Mouse (Mus musculus) liver, adult 2 months (tissue): ENCODE data around the gene Zscan20. TPM values are rescaled to one million over a fixed set of nuclear protein-coding genes. Genes with fewer than 3 reads are reported as not detected.

Experiments
- DNase-seq: peaks from one replicate; pipeline ENCODE4 v3.0.0-alpha.2; 2011; ENCODE audit warnings: low read depth, low spot score; ENCODE audit errors: extremely low read depth
- H3K27ac ChIP-seq: fragments of 200-500 bp; replicated peaks from 2 replicates; pipeline ENCODE4 v1.5.1; 2012; ENCODE audit warnings: low read depth, mild to moderate bottlenecking, control low read depth, inconsistent platforms, low read length; ENCODE audit not compliant: insufficient read depth
- H3K27me3 ChIP-seq: fragments of 200-500 bp; 2 replicates; pipeline ENCODE4 v1.6.1; 2012; ENCODE audit warnings: mild to moderate bottlenecking, moderate library complexity, low read length, inconsistent platforms; ENCODE audit not compliant: control insufficient read depth, insufficient read depth
- H3K36me3 ChIP-seq: fragments of 200-500 bp; 2 replicates; pipeline ENCODE4 v1.6.1; 2012; ENCODE audit warnings: low read length, inconsistent platforms; ENCODE audit not compliant: control insufficient read depth, insufficient read depth
- H3K4me1 ChIP-seq: fragments of 200-500 bp; 2 replicates; pipeline ENCODE4 v1.6.1; 2011; ENCODE audit warnings: low read length; ENCODE audit not compliant: control insufficient read depth, insufficient read depth
- H3K4me3 ChIP-seq: fragments of 200-500 bp; 2 replicates; pipeline ENCODE4 v1.5.1; 2011; ENCODE audit warnings: low read depth, mild to moderate bottlenecking, control low read depth, low read length, moderate library complexity; ENCODE audit not compliant: insufficient read depth
- H3K79me2 ChIP-seq: fragments of 200-500 bp; 2 replicates; pipeline ENCODE4 v1.6.1; 2012; ENCODE audit warnings: inconsistent platforms, mild to moderate bottlenecking, low read length, moderate library complexity; ENCODE audit not compliant: control insufficient read depth, insufficient read depth
- H3K9ac ChIP-seq: fragments of 200-500 bp; 2 replicates; pipeline ENCODE4 v1.6.1; 2012; ENCODE audit warnings: low read depth, mild to moderate bottlenecking, control low read depth, inconsistent platforms, low read length
- CTCF ChIP-seq: fragments of 200-500 bp; IDR thresholded peaks from 2 replicates; pipeline ENCODE4 v1.5.1; 2011; ENCODE audit warnings: low read depth, low read length, control low read depth
- POLR2A ChIP-seq: fragments of 200-500 bp; IDR thresholded peaks from 2 replicates; pipeline ENCODE4 v1.6.1; 2011; ENCODE audit warnings: low read length, control low read depth; ENCODE audit not compliant: insufficient read depth; ENCODE audit errors: extremely low read depth
- WGBS: fragments of 180-500 bp; shearing (Covaris S2); methylation state at CpG from one replicate; pipeline ENCODE4 v1.1.7; 2018; 5-methylcytosine and 5-hydroxymethylcytosine counted together
- polyA plus RNA-seq: library from polyadenylated mRNA; depleted of rRNA; stranded (reverse); fragments of >200 nt; gene quantifications from 2 replicates; pipeline ENCODE4 v1.2.3, GENCODE M21; 2012; rRNA removed
- total RNA-seq: library from RNA; depleted of rRNA; stranded (reverse); fragments of >200 nt; gene quantifications from 2 replicates; pipeline ENCODE4 v1.2.3, GENCODE M21; 2014; rRNA removed

The Zscan20 gene
- total and polyA plus RNA-seq, 2 experiments, result 1.0 to 1.4 TPM

- no peak overlapping the region for H3K27ac ChIP-seq
- no peak overlapping the region for H3K4me3 ChIP-seq
- H3K4me1 ChIP-seq, result no peaks in the 10 kb centered on the region
- no peaks in the 10 kb centered on the region for H3K27me3 ChIP-seq
- WGBS, result 36% methylated on average over 2 of the region's 2 CpGs
- no peaks in the 10 kb centered on the region for H3K79me2 ChIP-seq
- no peak for TF ChIP-seq CTCF
- no peak for TF ChIP-seq POLR2A
- H3K9ac ChIP-seq, result no peak overlapping the region
- no peaks in the 10 kb centered on the region for H3K36me3 ChIP-seq
- DNase-seq, result no peak
Measured at GRCm38 (mm10) chr4:128543378-128543777, 66.5 kb downstream of the Zscan20 start.

Other genes starting within 250 kb of the Zscan20 start
- 4.2 and 4.9 TPM in 2 replicates for gene Tlr12, start 8.5 kb upstream of the Zscan20 start, total RNA-seq
- gene Tlr12, start 8.5 kb upstream of the Zscan20 start, polyA plus RNA-seq, result 3.1 and 5.5 TPM in 2 replicates
- 7.7 and 12.6 TPM in 2 replicates for gene Phc2, start 44.6 kb upstream of the Zscan20 start, total RNA-seq
- gene Phc2, start 44.6 kb upstream of the Zscan20 start, polyA plus RNA-seq, result 28.7 and 32.3 TPM in 2 replicates
- gene A3galt2, start 145.3 kb upstream of the Zscan20 start, total RNA-seq, result under 0.01 and 0.07 TPM in 2 replicates
- gene A3galt2, start 145.3 kb upstream of the Zscan20 start, polyA plus RNA-seq, result 0.02 TPM in 1 of 2 replicates, not detected in the other
- gene Zfp362, start 195.9 kb upstream of the Zscan20 start, total RNA-seq, result 0.83 and 0.87 TPM in 2 replicates
- gene Zfp362, start 195.9 kb upstream of the Zscan20 start, polyA plus RNA-seq, result 5.7 and 6.2 TPM in 2 replicates